9 mouse cellular contexts compared by ENCODE assay signal in the genomic region with DNA sequence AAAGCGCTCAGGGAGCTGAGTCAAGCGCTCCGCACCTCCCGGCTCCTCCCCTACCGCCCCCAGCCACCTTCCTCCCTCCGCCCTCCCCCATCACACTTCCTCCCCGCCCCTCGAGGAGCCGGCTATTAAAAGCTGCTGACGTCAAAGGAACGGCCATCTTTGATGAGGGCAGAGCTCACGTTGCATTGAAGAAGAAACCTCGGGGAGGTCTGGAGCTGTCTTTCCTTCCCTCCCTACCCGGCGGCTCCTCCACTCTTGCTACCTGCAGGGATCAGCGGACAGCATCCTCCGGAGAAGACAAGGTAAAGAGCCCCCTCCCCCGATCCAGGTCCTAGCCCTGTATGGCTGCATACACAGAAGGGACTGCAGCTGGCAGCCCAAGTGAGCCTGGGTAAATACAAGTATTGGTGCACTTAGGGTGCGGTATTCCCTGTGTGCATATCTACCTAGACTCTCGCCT. TPM values are rescaled to one million over a fixed set of nuclear protein-coding genes. Genes with fewer than 3 reads are reported as not detected.
DNase-seq lines count a peak whose midpoint lies in the region; ATAC-seq and TF ChIP-seq lines count a peak whose summit lies in the region.
"Had no signal": no experiment of that assay in that cellular context is flagged by ENCODE, and none has a peak within 500 bp of the region (broad histone marks: within the 10 kb centered on the region; RNA-seq: fewer than 3 reads in every experiment).

A gene (plus strand): TSS at position 155 of the 460 bp plus-strand sequence.

- intact Hi-C loops in left cerebral cortex, postnatal 4 days (cut with DNase I): loop anchor here (5.0 to 10.0 kb wide), 2 partner anchors 36 to 171 kb away; a partner anchor contains a TSS

- no peak within 1 kb of the TSS for H3K9ac ChIP-seq in lung, embryonic 16.5 days (ENCODE audit: low read length)
- no peak within 1 kb of the TSS for H3K9ac ChIP-seq in lung, postnatal 0 days (replicated peaks; ENCODE audit: low read depth)
- H3K9ac ChIP-seq in hindbrain, embryonic 12.5 days: peak within 1 kb of the TSS; percentile 63

- DNase-seq in lung, postnatal 0 days (ENCODE audit: low spot score): no peak
- peak; percentile 91 for DNase-seq in left cerebral cortex, postnatal 4 days
- DNase-seq in right cerebral cortex, adult 18-20 months: peak; percentile 90
- DNase-seq in B cell, adult 2 months: no peak
- DNase-seq in natural killer cell, adult 2 months (ENCODE audit: low spot score in 2 of 2): no peak

- TF ChIP-seq EP300 in lung, postnatal 0 days (IDR thresholded peaks at IDR 0.05): no peak

- ATAC-seq in lung, embryonic 16.5 days (ENCODE audit: low read depth): no peak
- no peak for ATAC-seq in lung, postnatal 0 days
- peak; percentile 89 for ATAC-seq in hindbrain, embryonic 12.5 days (ENCODE audit: low FRiP score)

- H3K9me3 ChIP-seq in lung, embryonic 16.5 days (ENCODE audit: control insufficient read depth, low read length): no peaks in the 10 kb centered on the region
- no peaks in the 10 kb centered on the region for H3K9me3 ChIP-seq in lung, postnatal 0 days (ENCODE audit: low read length)
- no peaks in the 10 kb centered on the region for H3K9me3 ChIP-seq in hindbrain, embryonic 12.5 days (replicated peaks)

- peak within 1 kb of the TSS; percentile 34 for H3K4me3 ChIP-seq in lung, embryonic 16.5 days (ENCODE audit: low read length)
- no peak within 1 kb of the TSS for H3K4me3 ChIP-seq in lung, postnatal 0 days (ENCODE audit: low read depth, low read length)
- peak within 1 kb of the TSS; percentile 97 for H3K4me3 ChIP-seq in cortical plate, adult 2 months (ENCODE audit: insufficient read depth, low read length)
- peak within 1 kb of the TSS; percentile 55 for H3K4me3 ChIP-seq in hindbrain, embryonic 12.5 days

- H3K27me3 ChIP-seq in lung, embryonic 16.5 days (ENCODE audit: control insufficient read depth, insufficient read depth, low read depth, low read length): peaks cover 9% of the 10 kb centered on the region
- 0 out of 2 replicates have a peak, but pooled peaks cover 7% of the 10 kb centered on the region for H3K27me3 ChIP-seq in lung, postnatal 0 days (replicated peaks; ENCODE audit: insufficient read depth, low read length)
- H3K27me3 ChIP-seq in hindbrain, embryonic 12.5 days: no peaks in the 10 kb centered on the region

- peak within 1 kb of the TSS; percentile 51 for H3K4me2 ChIP-seq in lung, embryonic 16.5 days (ENCODE audit: low read depth, low read length)
- no peak within 1 kb of the TSS for H3K4me2 ChIP-seq in lung, postnatal 0 days (replicated peaks; ENCODE audit: low read depth, low read length)
- H3K4me2 ChIP-seq in hindbrain, embryonic 12.5 days (replicated peaks): peak within 1 kb of the TSS; percentile 72

- H3K27ac ChIP-seq in lung, embryonic 16.5 days (ENCODE audit: low read length): no peak within 1 kb of the TSS
- H3K27ac ChIP-seq in lung, postnatal 0 days (ENCODE audit: low read length): no peak within 1 kb of the TSS
- peak within 1 kb of the TSS; percentile 97 for H3K27ac ChIP-seq in cortical plate, adult 2 months (ENCODE audit: insufficient read depth, low read length)
- H3K27ac ChIP-seq in hindbrain, embryonic 12.5 days: peak within 1 kb of the TSS; percentile 79

- TF ChIP-seq CTCF in lung, postnatal 0 days (IDR thresholded peaks at IDR 0.05): no peak
- TF ChIP-seq CTCF in cortical plate, adult 2 months (IDR thresholded peaks at IDR 0.05; ENCODE audit: extremely low read depth, insufficient read depth, low read length): no peak

- peaks cover 10% of the 10 kb centered on the region for H3K4me1 ChIP-seq in lung, embryonic 16.5 days (replicated peaks; ENCODE audit: control insufficient read depth, insufficient read depth, low read length)
- no peaks in the 10 kb centered on the region for H3K4me1 ChIP-seq in lung, postnatal 0 days (ENCODE audit: insufficient read depth, low read depth, low read length)
- no peaks in the 10 kb centered on the region; the same call in 1 of the 2 replicates for H3K4me1 ChIP-seq in cortical plate, adult 2 months (ENCODE audit: control insufficient read depth, insufficient read depth, low read length)
- peaks cover 9% of the 10 kb centered on the region; the same call in 1 of the 2 replicates for H3K4me1 ChIP-seq in hindbrain, embryonic 12.5 days

- peak; percentile 97 for TF ChIP-seq POLR2A in cortical plate, adult 2 months (IDR thresholded peaks at IDR 0.05; ENCODE audit: extremely low read depth, insufficient read depth, low read length)

- WGBS in lung, embryonic 16.5 days: under 1% methylated on average over 20 of the region's 20 CpGs
- WGBS in lung, postnatal 0 days: 2% methylated on average over 17 of the region's 20 CpGs
- under 1% methylated on average over 20 of the region's 20 CpGs for WGBS in hindbrain, embryonic 12.5 days

- H3K36me3 ChIP-seq in lung, embryonic 16.5 days (ENCODE audit: control insufficient read depth, insufficient read depth, low read length): no peaks in the 10 kb centered on the region
- H3K36me3 ChIP-seq in lung, postnatal 0 days (ENCODE audit: insufficient read depth, low read length): no peaks in the 10 kb centered on the region
- no peaks in the 10 kb centered on the region for H3K36me3 ChIP-seq in hindbrain, embryonic 12.5 days

RNA-seq across cellular contexts. Expression of the gene that starts here (rescaled TPM):
- polyA plus RNA-seq in lung, embryonic 16.5 days (2015; fragmentation: Nextera tagmentation; extraction: Ambion mirVana): 1.4 and 2.0 TPM in 2 replicates
- polyA plus RNA-seq in lung, postnatal 0 days (2015; fragmentation: Nextera tagmentation; extraction: Ambion mirVana): 0.24 and 0.69 TPM in 2 replicates
- 2,914 and 2,964 TPM in 2 replicates for polyA plus RNA-seq in cortical plate, adult 2 months (2012; rRNA removed)
- polyA plus RNA-seq in hindbrain, embryonic 12.5 days (2016; fragmentation: Nextera tagmentation; extraction: Ambion mirVana): 56.9 and 69.7 TPM in 2 replicates
- total RNA-seq in left cerebral cortex, postnatal 4 days (2021): 100 to 1,000 TPM; 526 to 550 TPM
- polyA plus RNA-seq: spleen, adult 2 months had no signal

Comparison
In these comparisons a context has a peak if more than half of its experiments do, and no peak if none do; other contexts are left out.
1. RNA of the gene that starts here (polyA plus RNA-seq): 2,914 to 2,964 TPM in cortical plate, adult 2 months; 56.9 to 69.7 TPM in hindbrain, embryonic 12.5 days, 1.4 to 2.0 TPM in lung, embryonic 16.5 days and 0.24 to 0.69 TPM in lung, postnatal 0 days; every median in the first group is over 10 times any median in the second.
2. H3K27ac ChIP-seq: peak in cortical plate, adult 2 months (single experiment) and hindbrain, embryonic 12.5 days (single experiment); none in lung, embryonic 16.5 days (single experiment) and lung, postnatal 0 days (single experiment).
3. DNase-seq: peak in left cerebral cortex, postnatal 4 days (single experiment) and right cerebral cortex, adult 18-20 months (single experiment); none in lung, postnatal 0 days (single experiment), B cell, adult 2 months (0 of 2) and natural killer cell, adult 2 months (0 of 2).